Mouse (Mus musculus) ovary, postnatal 10 days (tissue): Measurements from ENCODE around the gene Lrrc32.

ENCODE experiments used
- DNase-seq: peaks from one replicate; pipeline ENCODE4 v3.0.0; 2022; ENCODE audit warnings: low spot score

Lrrc32 gene

DNA sequence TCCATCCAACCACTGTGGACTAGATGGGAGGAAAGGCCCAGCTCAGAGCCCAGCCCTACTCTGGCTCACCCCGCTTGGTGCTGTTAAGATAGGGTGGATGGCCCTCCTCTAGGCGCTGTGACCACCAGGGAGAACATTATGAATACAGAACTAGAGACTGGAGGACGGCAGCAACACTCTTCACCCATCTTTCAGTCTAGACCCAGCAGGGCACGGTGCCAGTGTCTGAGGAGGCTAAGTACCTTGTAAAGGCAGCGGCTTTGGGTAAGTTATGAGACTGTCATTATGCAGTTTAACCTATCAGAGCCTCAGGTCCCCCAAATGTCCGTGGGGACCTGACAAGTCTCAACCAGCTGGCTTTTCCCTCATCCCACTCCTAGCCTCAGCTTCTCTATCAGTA, at the start of gene Lrrc32:
Gene Lrrc32, plus strand, starts transcription at position 153 of the 400 bp plus-strand sequence.
- DNase-seq: no peak

DNA sequence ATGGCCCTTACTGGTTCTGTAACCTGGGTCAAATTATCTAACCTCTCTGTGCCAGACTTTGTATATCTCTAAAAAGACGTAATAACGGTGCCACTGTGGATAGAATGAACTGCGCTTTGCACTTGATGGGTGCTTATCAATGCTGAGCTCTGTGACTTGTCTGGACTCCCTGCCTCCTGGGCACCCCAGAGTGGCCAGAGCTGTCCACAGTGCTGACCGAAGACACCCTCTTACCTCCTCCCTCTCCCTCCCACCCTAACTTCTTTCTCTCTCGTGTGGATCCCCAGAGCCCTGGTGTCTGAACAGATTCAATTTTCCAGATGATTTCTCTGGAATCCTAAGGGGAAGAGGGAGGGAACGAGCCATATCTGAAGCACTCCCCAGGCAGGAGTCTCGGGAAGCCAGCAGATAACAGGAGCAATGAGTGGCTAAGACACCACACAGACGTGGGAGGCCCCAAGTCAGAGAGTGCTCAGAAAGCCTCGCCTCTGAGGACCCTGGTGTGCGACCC, 49.1 kb upstream of the Lrrc32 start, which contains the start of gene Gucy2d:
Gene Gucy2d, plus strand, starts transcription at position 461 of the 511 bp plus-strand sequence.
- no peak for DNase-seq

DNA sequence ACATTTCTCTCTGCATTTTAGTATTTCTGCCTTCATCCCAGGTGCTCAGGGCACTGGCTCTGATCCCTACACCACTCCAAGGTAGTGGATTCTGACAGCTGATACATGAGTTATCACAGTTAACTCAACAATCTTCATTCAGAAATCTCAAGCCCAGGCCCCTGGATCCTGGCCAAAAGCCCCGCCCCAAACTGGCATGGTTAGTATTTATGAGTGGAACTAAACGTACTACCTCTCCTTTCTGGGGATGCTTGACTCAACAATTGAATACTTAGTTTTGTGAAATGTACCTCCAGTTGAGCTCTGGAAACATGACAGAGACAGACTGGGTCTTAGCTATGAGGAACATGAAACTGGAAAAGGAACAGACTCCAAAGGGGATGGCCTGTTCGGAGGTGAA, 42.2 kb upstream of the Lrrc32 start:
- DNase-seq: no peak

DNA sequence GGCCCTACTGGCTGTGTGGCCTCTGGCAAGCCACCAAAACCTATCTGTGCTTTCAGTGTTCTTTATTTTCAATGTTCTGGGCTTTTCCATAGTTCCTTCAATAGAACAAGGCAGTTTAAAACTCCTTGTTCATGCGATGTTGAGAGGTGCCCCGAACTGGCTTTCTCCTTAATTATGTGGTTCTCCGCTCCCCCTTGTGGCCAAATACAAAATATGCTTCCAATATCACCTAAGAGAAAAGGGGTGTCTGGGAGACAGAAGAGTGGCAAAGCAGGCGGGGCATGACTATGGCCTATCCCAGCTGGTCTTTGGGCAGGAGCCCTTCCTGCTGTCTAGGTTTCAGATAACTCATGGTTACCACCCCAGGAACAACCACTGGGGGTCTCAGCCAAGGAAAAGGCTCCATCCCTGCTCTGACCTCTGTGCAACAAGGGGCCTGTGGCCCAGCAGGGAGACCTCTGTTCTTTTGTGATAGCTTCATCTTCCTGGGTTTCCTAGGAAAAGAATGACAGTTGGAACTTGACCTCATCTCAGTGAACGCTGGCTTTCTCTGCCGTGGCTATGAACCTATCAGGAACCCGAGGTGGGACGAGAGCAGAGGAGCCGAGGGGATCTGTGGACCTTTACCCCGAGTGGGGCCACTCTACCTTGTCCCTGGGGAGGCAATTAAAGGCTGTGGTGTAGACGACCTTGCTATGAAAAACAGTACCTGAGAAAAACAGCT, 41.3 kb upstream of the Lrrc32 start:
- DNase-seq: no peak

DNA sequence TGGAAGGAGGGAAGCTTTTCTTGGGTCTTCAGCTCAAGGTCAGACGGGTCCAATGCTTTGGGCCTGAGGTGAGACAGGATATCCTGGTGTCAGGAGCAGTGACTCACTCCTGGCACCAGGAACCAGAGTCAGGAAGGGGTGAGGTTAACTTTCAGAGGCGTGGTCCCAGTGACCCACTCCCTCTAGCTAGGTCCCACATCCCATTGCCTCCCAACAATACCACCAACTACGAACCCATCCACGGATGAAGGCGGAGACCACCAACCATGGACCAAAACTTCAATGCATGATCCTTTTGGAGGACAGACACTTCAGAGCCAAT, 40.8 kb upstream of the Lrrc32 start:
- no peak for DNase-seq

DNA sequence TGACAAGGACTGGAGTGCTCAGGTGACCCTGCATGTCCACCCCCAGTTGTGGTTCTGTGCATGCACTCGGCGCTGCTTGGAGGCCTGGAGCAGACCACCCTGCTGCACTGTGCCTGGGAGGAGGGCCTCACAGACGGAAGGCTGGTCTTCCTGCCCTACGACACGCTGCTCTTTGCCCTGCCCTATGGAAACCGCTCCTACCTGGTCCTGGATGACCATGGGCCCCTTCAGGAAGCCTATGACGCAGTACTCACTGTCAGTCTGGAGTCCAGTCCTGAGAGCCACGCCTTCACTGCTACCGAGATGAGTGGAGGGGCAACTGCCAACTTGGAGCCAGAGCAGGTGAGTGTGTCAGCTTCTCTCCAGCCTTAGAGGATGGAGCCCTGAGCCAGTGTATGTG, 39.4 kb upstream of the Lrrc32 start:
- no peak for DNase-seq

DNA sequence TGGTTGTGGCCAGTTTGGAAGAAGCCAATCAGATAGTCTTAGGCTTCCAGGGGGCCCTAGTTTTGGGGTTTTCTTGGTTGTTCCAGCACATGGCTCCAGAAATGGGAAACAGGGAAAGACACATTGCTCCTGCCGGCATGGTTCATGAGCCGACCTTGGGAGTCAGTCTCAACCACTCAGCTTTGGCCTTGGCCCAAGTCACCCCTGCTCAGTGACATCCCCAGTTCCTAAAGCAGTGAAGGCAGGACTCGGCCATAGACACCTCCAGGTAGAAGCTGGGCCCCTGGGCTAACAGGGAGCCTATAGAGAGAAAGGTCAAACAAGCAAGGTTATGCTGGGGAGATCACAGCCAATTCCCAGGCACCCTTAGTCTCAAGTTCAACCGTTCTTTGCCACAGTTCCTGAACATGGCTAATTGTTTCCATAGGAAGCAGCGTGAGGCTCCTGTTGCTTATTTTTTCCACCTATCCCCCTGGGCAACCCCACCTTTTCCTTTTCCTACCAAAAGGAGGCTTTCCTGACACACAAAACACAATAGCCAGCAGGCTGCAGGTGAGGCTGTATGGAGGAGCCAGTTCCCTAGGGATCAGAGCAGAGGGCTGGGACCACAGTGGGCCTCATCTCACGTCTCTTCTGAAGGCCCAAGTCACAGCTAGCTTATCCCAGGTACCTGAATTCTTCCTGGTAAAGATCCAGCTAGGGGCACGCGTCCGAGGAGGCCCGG, 34.5 kb upstream of the Lrrc32 start:
- no peak for DNase-seq

DNA sequence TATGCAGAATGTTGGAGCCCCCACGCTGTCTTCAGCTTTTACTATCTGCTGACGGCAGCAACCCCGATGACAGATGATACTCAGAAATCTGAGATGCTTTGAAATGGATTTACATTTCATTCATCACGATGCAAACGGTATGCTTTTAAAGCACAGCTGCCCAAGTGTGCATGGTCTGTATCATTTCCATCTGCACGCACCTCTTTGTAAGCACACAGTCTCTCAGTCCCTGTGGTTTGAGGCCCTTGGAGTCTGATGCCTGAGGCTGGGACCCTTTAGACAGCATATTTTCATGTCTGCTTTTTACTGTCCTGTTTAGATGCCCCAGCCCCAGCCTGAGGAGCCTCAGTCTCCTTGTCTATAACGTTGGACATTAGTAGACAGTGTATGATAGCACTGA, 28.8 kb upstream of the Lrrc32 start:
- DNase-seq: no peak

DNA sequence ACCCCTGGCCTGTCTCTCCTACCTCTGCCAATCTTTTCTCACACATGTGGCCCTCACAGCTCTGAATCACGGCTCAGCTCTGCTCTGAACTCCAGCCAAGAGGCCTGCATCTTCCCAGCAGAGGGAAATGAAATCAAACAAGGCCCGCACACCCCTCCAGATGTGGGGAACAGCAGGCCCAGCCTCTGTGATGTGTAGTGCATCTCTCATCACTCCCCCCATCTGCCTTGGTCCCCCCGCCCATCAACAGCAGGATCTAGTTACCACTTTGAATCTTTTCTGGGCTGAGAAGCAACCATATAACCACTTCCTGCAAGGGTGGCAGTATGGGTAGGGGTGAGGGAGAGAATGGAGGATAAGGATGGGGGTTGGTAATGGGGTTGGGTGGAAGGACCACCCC, 20.0 kb upstream of the Lrrc32 start:
- no peak for DNase-seq

DNA sequence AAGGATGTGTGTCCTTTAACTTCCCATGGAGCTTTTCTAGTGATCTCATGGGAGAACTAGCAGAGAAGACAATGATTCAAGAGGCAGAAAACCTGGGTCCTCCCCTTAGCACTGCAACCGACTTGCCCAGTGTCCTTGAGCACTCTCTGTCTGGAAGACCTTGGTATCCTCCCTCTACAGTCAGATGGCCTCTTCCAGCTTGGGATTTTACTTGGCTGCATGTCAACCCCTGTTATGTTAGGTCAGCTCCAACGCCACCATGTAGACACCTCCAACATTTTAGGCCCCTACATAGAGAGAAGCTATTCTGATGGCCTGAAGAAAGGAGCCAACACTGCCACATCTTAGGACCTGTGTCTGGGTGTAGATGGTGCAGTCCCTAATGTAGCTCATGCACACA, 16.6 kb upstream of the Lrrc32 start:
- no peak for DNase-seq

DNA sequence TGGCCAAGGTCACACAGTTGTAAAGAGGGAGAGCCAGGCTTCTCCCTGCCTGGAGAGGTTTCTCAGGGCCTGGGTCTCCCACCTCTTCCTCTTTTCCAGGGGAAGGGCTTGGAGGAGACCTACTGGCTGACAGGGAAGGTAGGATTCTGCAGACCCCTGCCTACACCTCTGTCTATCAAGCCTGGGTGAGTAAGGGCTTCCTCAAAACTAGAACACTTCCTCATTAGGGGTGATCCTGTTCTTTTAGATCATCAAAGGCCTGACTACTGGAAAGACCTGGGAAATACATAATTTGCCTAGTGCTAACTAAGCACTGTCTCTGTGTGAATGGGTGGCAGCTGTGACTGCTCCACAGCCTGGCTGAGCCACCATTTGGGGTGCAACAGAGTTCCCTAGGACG, 14.5 kb upstream of the Lrrc32 start:
- no peak for DNase-seq

DNA sequence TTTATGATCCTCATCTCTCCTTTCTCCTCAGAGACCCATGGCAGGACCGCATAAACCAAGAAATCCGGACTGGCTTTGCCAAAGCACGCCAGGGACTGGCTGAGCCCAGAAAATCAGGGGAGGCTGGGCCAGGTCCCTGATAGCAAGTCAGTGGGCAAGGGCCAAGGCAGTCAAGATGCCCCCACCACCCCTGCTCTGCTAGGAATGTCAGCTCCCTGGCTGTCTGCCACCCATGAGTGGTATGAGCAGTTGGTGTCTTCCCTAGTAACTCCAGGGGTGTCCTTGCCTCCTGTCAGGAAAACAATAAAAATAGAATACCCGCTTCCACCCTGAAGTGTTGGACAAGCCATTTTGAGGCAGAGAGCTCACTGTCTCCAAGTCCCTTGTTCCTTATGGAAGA, 11.9 kb upstream of the Lrrc32 start:
- no peak for DNase-seq

DNA sequence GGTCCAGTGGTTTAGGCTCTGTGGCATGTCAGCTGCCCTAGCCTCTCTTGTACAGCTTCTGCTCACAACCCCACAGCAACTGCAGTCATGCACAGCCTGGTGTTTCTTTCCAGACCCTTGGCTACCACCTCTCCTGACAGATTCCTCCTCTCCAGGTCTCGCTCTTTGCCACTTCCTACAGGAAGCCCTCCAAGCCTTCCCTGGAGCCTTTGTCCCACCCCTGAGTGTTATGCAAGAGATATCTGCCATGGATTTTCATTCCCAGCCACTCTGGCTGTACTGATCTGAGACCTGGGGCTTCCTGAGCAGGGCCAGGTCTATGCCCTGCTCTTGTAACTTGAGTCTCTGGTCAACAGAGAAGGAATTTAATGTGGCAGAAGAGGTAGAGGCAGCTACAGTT, 8.6 kb upstream of the Lrrc32 start:
- no peak for DNase-seq

DNA sequence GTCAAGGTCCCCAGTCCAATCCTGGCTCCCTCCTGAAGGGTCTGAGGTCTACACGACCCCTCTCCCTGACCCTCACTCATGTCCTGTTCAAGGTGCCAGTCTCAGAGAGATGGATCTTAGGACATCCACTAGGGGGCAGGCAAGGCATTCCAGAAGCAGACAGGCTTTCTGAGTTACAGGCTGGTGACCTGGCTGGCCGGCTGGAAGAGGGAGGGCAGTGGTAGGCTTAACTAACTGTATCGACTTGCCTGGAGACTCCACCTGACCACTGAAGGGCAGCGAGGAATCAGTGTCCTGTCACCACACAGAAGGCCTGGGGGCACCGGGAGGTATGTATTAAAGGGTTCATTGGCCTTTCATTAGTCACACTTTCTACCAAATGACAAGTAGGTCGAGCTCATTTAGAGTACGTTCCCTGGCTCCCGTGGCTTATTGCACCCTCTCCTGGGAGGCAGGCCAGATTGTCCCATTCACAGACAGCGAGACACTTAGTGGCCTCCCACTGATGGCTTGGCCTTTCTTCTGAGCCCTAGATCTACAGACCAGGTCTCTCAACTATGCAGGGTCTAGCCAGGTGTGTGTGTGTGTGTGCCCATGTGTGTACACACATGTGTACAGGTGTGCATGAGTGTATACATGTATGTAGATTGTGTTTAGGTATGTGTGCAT, 7.9 kb upstream of the Lrrc32 start:
- DNase-seq: peak; percentile 49

DNA sequence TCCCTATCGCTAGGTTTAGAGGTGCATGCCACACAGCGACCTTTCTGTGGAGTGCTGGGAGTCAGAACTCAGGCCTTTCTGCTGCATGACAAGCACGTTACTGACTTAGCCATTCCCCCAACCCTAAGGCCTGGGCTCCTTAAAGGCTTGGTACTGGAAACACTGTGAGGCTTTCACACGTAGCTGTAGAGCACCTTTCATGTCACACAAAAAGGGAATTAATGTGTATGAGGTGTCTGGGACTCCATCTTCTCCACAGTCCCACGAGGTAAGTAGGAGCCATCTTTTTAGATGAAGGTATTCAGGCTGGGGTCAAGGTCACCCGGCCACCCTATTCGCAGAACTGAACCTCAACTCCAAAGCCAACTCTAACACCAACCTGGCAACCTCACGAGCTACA, 7.2 kb upstream of the Lrrc32 start:
- DNase-seq: no peak

DNA sequence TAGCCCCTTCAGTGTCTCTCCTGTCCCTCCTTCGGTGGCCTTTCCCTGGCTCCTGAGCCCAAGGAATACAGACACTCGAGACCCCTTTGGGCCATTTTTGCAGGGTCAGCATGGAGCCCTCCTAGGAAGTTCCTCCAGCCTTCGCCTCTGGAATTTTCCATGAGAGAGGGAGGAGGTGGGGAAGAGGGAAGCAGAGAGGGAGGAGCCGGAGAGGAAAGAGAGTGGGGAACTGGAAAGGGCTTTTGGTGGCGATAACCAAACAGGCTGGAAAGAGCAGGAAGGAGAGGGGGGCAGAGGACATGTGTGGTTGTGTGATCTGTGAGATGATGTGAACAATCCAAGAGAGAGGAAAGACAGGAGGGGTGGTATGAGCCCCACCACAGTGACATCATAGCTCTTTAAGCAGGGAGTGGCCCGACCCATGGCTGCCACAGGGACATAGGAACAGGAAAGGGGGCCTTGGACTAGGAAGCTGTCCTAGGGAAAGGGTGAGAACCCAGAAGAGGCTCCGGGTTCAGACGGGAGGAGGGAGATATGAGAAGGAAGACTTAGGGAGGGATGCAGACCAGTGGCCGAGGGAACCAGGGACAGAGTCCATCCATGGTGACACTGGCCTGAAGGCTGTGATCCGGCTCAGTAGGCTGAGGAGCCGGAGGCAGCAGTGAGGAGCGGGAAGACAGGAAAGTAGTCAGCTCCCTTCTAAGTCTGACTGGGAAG, 6.4 kb upstream of the Lrrc32 start:
- no peak for DNase-seq

DNA sequence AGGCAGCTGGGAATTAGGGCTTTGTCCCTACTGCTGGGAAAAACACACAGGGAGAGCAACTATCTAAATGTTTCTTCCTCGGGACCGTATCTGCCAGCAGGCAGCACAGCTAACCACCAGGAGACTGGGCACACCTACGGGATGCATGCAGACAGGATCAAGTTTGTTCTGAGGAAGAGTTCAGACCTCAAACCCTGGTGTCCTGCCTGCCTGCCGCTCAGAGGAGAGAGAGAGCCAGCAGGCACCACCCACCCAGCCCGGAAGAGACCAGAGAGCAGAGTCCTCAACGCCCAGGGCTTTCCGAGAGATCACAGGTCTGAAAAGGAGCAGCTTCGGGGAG, 5.8 kb upstream of the Lrrc32 start:
- DNase-seq: no peak

DNA sequence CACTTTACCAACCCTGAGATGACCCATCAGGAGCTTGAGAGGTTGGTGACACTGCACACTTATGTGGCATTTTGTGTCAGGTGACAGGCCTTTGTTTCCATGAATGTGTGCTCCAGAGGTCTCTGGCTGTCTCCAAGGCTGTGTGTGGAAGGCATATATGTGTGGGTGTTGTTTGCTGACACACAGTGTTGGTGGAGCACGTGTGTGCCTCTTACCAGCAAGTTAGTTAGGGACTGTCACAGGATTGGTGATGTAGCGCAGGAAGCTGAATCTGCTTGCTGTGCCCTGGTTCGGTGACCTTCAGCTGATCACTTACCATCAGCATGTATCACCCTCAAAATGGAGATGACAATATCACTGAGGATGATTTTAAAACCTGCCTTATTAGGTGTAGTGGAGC, 4.2 kb upstream of the Lrrc32 start:
- no peak for DNase-seq

DNA sequence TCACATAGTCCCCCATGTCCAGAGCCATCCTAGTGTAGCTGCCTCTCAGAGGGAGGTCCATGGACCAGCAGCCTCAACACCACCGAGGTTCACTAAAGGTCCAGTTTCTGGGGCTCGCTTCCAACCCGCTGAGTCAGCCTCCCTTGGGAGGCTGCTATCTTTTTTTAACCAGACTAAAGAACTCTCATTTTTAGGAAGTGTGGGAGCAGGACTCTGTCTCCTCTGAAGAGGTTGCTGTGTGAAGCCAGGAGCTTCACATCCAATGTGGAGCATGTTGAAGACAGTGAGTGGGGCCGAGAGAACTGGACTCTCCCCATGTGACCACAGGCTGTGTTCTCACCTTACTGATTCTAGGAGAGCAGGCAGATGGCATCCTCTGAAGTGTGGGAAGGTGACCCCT, 3.6 kb upstream of the Lrrc32 start:
- no peak for DNase-seq

DNA sequence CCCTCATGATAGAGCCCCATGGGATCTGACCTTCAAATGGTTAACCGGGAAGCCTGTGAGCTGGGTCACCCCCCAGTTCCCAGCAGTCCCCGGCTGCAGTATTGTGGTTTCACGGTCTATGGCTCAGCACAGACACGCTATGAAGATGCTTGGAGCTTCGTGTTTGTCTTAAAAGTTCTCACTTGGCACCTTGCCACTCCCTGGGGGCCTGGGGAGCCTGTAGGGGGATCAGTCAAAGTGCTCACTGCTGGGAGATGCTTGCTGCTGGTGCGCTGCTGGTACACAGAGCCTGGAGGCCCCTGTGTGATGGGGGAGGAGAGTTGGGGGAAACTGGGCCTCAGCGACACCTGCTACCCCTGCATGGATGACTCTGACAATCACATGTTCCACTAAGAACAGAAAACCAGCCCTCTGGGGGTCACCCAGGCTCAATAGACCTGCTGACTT, 2.6 kb upstream of the Lrrc32 start:
- DNase-seq: no peak

DNA sequence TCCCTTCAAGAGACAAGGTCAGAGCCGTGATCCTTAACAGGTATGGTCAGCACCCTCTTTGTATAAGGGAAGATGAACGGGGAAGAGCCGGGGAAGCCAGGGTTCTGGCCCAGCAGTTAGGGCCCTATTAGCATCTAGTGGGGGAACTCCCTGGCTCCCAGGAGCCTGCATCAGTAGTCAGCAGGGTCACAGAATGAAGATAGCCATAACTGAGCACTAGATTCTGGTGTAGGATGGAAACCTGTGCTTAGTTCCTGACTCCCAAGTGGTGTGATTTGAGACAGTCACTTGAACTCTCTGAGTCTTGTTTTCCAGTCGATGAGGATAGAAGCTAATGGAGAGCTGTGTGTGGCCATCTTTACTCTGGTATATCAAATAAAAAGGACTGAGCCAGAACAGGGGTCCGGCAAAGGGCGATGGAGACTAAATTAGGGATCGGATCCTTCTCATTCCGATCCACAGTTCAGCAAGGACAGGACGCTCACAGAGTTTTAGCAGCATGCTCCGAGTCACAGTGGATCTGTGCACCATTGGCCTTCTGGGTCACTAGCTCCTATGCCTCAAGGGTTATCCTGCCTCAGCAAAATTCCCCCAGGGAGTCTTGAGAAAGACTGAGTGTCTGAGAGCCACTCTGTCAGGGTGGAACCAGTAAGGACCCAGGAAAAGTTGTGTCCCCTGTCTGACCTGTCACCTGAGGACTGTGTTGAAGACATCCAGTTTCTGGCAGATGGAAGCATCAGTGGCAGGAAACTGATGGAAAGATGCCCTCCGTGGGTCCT, 1.7 kb upstream of the Lrrc32 start:
- no peak for DNase-seq
